10 mouse cellular contexts compared by ENCODE assay signal in genomic region chr8:111094719-111095302, GRCm38 (mm10). TPM values are rescaled to one million over a fixed set of nuclear protein-coding genes. Genes with fewer than 3 reads are reported as not detected.
DNase-seq lines count a peak whose midpoint lies in the region; ATAC-seq lines count a peak whose summit lies in the region.
"Not testable (repeated sequence)": the region's sequence is repeated elsewhere in the genome, so short reads cannot be mapped to it uniquely, and the experiment has no call there.
"Had no signal": no experiment of that assay in that cellular context is flagged by ENCODE, and none has a peak within 500 bp of the region (broad histone marks: within the 10 kb centered on the region; RNA-seq: fewer than 3 reads in every experiment).

No protein-coding gene starts in this region.

- H3K27ac ChIP-seq in hindbrain, embryonic 16.5 days (ENCODE audit: low read depth, low read length), result peak overlapping the region; percentile 56; the same call in 1 of the 2 replicates
- peak overlapping the region; percentile 53; the same call in 1 of the 2 replicates for H3K27ac ChIP-seq in limb, embryonic 10.5 days

- H3K4me3 ChIP-seq in hindbrain, embryonic 16.5 days (ENCODE audit: low read length), result peak overlapping the region; percentile 65
- H3K4me3 ChIP-seq in limb, embryonic 10.5 days, result peak overlapping the region; percentile 69

- under 1% methylated on average over 42 of the region's 69 CpGs for WGBS in hindbrain, embryonic 16.5 days
- under 1% methylated on average over 66 of the region's 69 CpGs for WGBS in limb, embryonic 10.5 days

- not testable (repeated sequence) for H3K4me1 ChIP-seq in hindbrain, embryonic 16.5 days (ENCODE audit: control insufficient read depth, insufficient read depth, low read depth, low read length)
- H3K4me1 ChIP-seq in limb, embryonic 10.5 days, result peaks cover 12% of the 10 kb centered on the region

- not testable (repeated sequence) for H3K9me3 ChIP-seq in hindbrain, embryonic 16.5 days (ENCODE audit: control insufficient read depth, low read length); limb, embryonic 10.5 days (replicated peaks)

- H3K9ac ChIP-seq in hindbrain, embryonic 16.5 days (ENCODE audit: low read depth, low read length), result peak overlapping the region; percentile 70

- not testable (repeated sequence) for H3K27me3 ChIP-seq in hindbrain, embryonic 16.5 days (replicated peaks; ENCODE audit: control insufficient read depth, insufficient read depth, low read length); limb, embryonic 10.5 days (ENCODE audit: low read depth, poor library complexity, severe bottlenecking)

- ATAC-seq in frontal cortex, adult (ENCODE audit: low TSS enrichment), result peak; percentile 28; the same call in 1 of the 2 replicates
- ATAC-seq in hindbrain, embryonic 16.5 days, result not testable (repeated sequence)
- peak; percentile 36 for ATAC-seq in megakaryocyte, adult 5-6 weeks (ENCODE audit: poor library complexity, severe bottlenecking)

- peak; percentile 6 for DNase-seq in MEL-GATA-1-ER (ENCODE audit: extremely low read depth, low read depth)
- peak; percentile 38 to 42 for DNase-seq in cerebellum, postnatal 14 days
- DNase-seq in limb, embryonic 10.5 days (ENCODE audit: low spot score), result peak; percentile 49
- DNase-seq in ovary, postnatal 10 days (ENCODE audit: low spot score), result peak; percentile 14
- peak; percentile 40 for DNase-seq in thymus, postnatal 14 days

- peak overlapping the region; percentile 76 for H3K4me2 ChIP-seq in hindbrain, embryonic 16.5 days (ENCODE audit: low read length)

- not testable (repeated sequence) for H3K36me3 ChIP-seq in hindbrain, embryonic 16.5 days (ENCODE audit: control insufficient read depth, insufficient read depth, low read length); limb, embryonic 10.5 days

RNA-seq across cellular contexts. Expression of gene Pdpr, which starts 0.4 kb away (rescaled TPM):
- 9.5 and 10.5 TPM in 2 replicates for polyA plus RNA-seq in hindbrain, embryonic 16.5 days (2015; fragmentation: Nextera tagmentation; extraction: Ambion mirVana)
- polyA plus RNA-seq in limb, embryonic 10.5 days (2016; fragmentation: Nextera tagmentation; extraction: Ambion mirVana), result 10.2 and 13.3 TPM in 2 replicates
- 8.1 and 9.6 TPM in 2 replicates for total RNA-seq in megakaryocyte, adult 5-6 weeks (2015)
- total RNA-seq in megakaryocyte, adult 5-6 weeks (2017), result 14.9 and 18.5 TPM in 2 replicates

RNA-seq across cellular contexts. Expression of gene Clec18a, which starts 2.6 kb away (rescaled TPM):
- polyA plus RNA-seq in hindbrain, embryonic 16.5 days (2015; fragmentation: Nextera tagmentation; extraction: Ambion mirVana), result 0.49 and 0.65 TPM in 2 replicates
- polyA plus RNA-seq in limb, embryonic 10.5 days (2016; fragmentation: Nextera tagmentation; extraction: Ambion mirVana), result not detected in 2 replicates
- total RNA-seq in megakaryocyte, adult 5-6 weeks (2015), result not detected in 2 replicates
- not detected in 2 replicates for total RNA-seq in megakaryocyte, adult 5-6 weeks (2017)
- total RNA-seq: adrenal gland, adult 18-20 months had no signal

RNA-seq across cellular contexts. Expression of gene Exosc6, which starts 38.7 kb away (rescaled TPM):
- not detected in 2 replicates for polyA plus RNA-seq in hindbrain, embryonic 16.5 days (2015; fragmentation: Nextera tagmentation; extraction: Ambion mirVana)
- polyA plus RNA-seq in limb, embryonic 10.5 days (2016; fragmentation: Nextera tagmentation; extraction: Ambion mirVana), result 21.5 and 36.6 TPM in 2 replicates
- 7.4 and 13.8 TPM in 2 replicates for total RNA-seq in megakaryocyte, adult 5-6 weeks (2015)
- 11.3 and 13.4 TPM in 2 replicates for total RNA-seq in megakaryocyte, adult 5-6 weeks (2017)
- total RNA-seq: adrenal gland, adult 18-20 months; layer of hippocampus, adult 18-20 months had no signal

Comparison
In these comparisons a context has a peak if more than half of its experiments do, and no peak if none do; other contexts are left out.
1. RNA of gene Exosc6, which starts 38.7 kb away (polyA plus RNA-seq): 21.5 to 36.6 TPM in limb, embryonic 10.5 days; not detected in hindbrain, embryonic 16.5 days; every median in the first group is over 10 times any median in the second.
2. Peak in every context shown above with its lines, with median percentiles within 50 percentile points of each other: DNase-seq.